Mouse (Mus musculus) hindbrain, embryonic 11.5 days (tissue): ENCODE measurements around the gene Itpkb. TPM values are rescaled to one million over a fixed set of nuclear protein-coding genes. Genes with fewer than 3 reads are reported as not detected.

Source experiments
- ATAC-seq: fragments of 200-750 bp; cut with Nextera tagmentation; 2 replicates; pipeline ENCODE4 v1.8.0; 2017; ENCODE audit warnings: mild to moderate bottlenecking, moderate TSS enrichment, moderate library complexity; ENCODE audit not compliant: low FRiP score
- DNase-seq: peaks from one replicate; pipeline ENCODE4 v3.0.0-alpha.2; 2015; ENCODE audit warnings: low spot score
- H3K27ac ChIP-seq: fragments of 300-500 bp; sonication (generic); 2 replicates; pipeline ENCODE4 v1.5.1; 2014; ENCODE audit warnings: mild to moderate bottlenecking, low read depth, low read length
- H3K27me3 ChIP-seq: fragments of 300-500 bp; sonication (generic); 2 replicates; pipeline ENCODE4 v1.6.1; 2014; ENCODE audit warnings: mild to moderate bottlenecking, low read length, moderate library complexity, mixed read lengths; ENCODE audit not compliant: control insufficient read depth, insufficient read depth
- H3K36me3 ChIP-seq: fragments of 300-500 bp; sonication (generic); 2 replicates; pipeline ENCODE4 v1.6.1; 2014; ENCODE audit warnings: mild to moderate bottlenecking, low read length, moderate library complexity, mixed read lengths; ENCODE audit not compliant: control insufficient read depth, insufficient read depth
- H3K4me1 ChIP-seq: fragments of 300-500 bp; sonication (generic); replicated peaks from 2 replicates; pipeline ENCODE4 v1.6.1; 2014; ENCODE audit warnings: low read length, mixed read lengths; ENCODE audit not compliant: control insufficient read depth, insufficient read depth
- H3K4me2 ChIP-seq: fragments of 300-500 bp; sonication (generic); replicated peaks from 2 replicates; pipeline ENCODE4 v1.6.1; 2014; ENCODE audit warnings: mild to moderate bottlenecking, low read depth, low read length
- H3K4me3 ChIP-seq: fragments of 300-500 bp; sonication (generic); 2 replicates; pipeline ENCODE4 v1.5.1; 2014; ENCODE audit warnings: low read depth, low read length
- H3K9ac ChIP-seq: fragments of 300-500 bp; sonication (generic); 2 replicates; pipeline ENCODE4 v1.6.1; 2014; ENCODE audit warnings: low read depth, low read length
- H3K9me3 ChIP-seq: fragments of 300-500 bp; sonication (generic); 2 replicates; pipeline ENCODE4 v1.6.1; 2016; ENCODE audit warnings: low read length; ENCODE audit not compliant: control insufficient read depth
- WGBS: fragments of 180-500 bp; shearing (Covaris S2); extraction: QIAGEN DNeasy Blood & Tissue Kit; methylation state at CpG from one replicate; pipeline ENCODE4 v1.1.7; 2014; 5-methylcytosine and 5-hydroxymethylcytosine counted together
- polyA plus RNA-seq: library from polyadenylated mRNA; unstranded; fragments of >200 nt; fragmentation: Nextera tagmentation; extraction: Ambion mirVana; gene quantifications from 2 replicates; pipeline ENCODE4 v1.2.1, GENCODE M21; 2014

Gene Itpkb
- polyA plus RNA-seq, 1 experiment from 2014 or later = 4.3 TPM

DNA sequence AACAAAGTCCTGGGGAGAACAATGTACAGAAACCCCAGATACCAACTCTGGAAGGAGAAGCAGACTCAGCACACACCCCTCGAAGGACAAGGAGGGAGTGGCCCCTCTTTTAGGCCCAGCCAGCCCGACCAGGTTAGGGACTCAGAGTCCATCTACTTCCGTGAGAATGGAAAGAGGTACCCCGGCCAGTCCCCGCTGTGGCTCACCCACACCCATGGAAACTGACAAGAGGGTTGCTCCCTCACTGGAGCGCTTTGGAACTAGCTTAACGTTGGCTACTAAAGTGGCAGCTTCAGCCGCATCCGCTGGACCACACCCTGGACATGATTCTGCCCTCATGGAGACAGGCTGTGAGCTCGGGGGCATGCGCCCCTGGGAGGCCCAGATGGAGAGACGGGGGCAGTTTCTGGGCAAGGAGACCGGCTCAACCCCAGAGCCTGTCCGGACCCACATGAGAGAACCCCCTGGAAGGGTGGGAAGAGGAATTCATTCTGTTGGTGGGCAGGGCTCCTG, 2.7 kb downstream of the Itpkb start:
- peak overlapping the region; percentile 46 for H3K4me3 ChIP-seq
- H3K9me3 ChIP-seq = no peaks in the 10 kb centered on the region
- H3K27me3 ChIP-seq = peaks cover 14% of the 10 kb centered on the region
- peaks cover 10% of the 10 kb centered on the region; the same call in 1 of the 2 replicates for H3K4me1 ChIP-seq
- H3K9ac ChIP-seq = no peak overlapping the region
- no peaks in the 10 kb centered on the region for H3K36me3 ChIP-seq
- 21% methylated on average over 14 of the region's 14 CpGs for WGBS
- no peak for ATAC-seq
- H3K4me2 ChIP-seq = peak overlapping the region; percentile 90
- DNase-seq = no peak
- no peak overlapping the region for H3K27ac ChIP-seq

DNA sequence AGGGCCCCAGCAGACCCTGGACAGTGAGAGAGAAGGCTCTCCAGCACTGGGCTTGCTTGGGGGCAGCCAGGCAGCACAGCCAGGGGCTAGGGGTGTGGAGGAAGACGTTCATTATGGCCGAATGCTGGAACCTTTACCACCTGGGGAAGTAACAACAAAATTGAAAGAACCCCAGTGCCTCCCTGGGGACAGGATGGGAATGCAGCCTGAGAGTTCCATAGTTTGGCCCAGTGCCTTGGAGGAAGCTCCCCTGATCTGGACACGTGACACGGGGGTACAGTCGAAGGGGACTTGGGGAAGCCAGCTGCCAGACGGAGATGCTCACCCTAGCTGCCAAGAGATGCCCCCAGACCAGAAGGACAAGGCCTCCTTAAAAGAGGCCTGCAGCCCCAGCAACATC, 3.3 kb downstream of the Itpkb start:
- H3K9me3 ChIP-seq = no peaks in the 10 kb centered on the region
- H3K4me3 ChIP-seq = no peak overlapping the region; the same call in 1 of the 2 replicates
- peak overlapping the region; percentile 90; the same call in 1 of the 2 replicates for H3K4me2 ChIP-seq
- no peak overlapping the region for H3K27ac ChIP-seq
- ATAC-seq (no peak), DNase-seq (no peak)
- peaks cover 10% of the 10 kb centered on the region; the same call in 1 of the 2 replicates for H3K4me1 ChIP-seq
- WGBS = 27% methylated on average over 6 of the region's 6 CpGs
- H3K36me3 ChIP-seq = no peaks in the 10 kb centered on the region
- peaks cover 14% of the 10 kb centered on the region for H3K27me3 ChIP-seq
- no peak overlapping the region for H3K9ac ChIP-seq

DNA sequence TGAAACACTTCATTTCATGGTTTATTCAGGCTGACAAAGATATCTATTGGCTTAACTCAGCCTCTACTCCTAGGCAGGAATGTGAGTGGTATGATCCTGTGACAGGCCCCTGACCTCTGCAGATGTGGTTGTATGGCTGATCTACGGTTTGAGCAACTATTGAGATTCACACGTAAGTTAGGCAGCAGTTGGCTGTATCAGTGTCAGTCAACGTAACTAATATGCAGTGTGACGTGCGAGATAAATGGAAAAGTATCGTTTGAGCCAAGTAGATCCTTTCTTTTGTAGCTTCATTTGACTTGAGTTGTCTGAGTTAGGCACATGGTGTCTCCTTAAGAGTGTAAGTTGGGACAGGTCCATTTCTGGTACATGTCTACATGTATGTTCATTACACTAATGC, 4.3 kb downstream of the Itpkb start:
- peaks cover 10% of the 10 kb centered on the region; the same call in 1 of the 2 replicates for H3K4me1 ChIP-seq
- no peaks in the 10 kb centered on the region for H3K36me3 ChIP-seq
- peaks cover 14% of the 10 kb centered on the region for H3K27me3 ChIP-seq
- no peaks in the 10 kb centered on the region for H3K9me3 ChIP-seq
- ATAC-seq (no peak), DNase-seq (no peak)
- no peak overlapping the region for H3K4me3 ChIP-seq
- H3K9ac ChIP-seq = no peak overlapping the region
- WGBS = 80% methylated on average over 6 of the region's 6 CpGs
- H3K27ac ChIP-seq = no peak overlapping the region
- no peak overlapping the region for H3K4me2 ChIP-seq

DNA sequence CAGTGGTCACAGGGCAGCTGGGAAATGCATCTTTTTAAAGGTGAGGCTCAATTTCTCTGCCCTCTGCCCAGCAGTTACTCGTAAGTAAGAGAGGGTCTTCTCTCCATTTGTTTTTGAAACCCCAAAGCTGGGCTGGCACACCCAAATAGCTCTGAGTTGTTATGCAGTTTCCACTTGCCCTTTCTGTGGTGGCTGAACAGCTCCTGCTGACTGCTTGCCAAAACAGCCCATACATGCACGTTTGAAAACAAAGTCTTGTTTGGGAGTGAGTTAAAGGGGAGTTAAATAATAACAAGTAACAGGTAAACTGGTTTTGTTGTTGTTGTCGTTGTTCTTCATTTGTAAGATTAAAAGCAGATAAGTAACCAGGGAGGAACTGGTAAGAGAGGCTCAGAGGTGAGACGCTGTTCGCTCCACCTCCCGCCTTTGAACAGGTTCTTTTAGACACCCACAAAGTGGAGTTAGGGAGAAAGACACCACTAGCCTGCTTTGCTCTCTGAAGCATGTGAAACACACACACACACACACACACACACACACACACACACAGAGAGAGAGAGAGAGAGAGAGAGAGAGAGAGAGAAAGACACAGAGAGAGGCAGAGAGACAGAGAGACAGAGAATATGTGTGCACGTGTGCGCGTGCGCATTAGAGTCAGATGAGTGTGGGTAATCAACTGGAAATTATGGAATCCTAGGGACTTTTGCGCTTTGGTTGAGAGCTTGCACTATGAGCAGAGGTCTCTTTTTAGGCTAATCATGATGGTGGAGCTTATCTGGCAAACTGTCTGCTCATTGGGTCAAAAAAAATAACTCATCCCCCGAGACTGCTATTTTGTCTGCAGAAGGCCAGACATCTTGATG, 5.5 kb downstream of the Itpkb start:
- H3K4me1 ChIP-seq = peaks cover 10% of the 10 kb centered on the region; the same call in 1 of the 2 replicates
- H3K4me2 ChIP-seq = no peak overlapping the region

DNA sequence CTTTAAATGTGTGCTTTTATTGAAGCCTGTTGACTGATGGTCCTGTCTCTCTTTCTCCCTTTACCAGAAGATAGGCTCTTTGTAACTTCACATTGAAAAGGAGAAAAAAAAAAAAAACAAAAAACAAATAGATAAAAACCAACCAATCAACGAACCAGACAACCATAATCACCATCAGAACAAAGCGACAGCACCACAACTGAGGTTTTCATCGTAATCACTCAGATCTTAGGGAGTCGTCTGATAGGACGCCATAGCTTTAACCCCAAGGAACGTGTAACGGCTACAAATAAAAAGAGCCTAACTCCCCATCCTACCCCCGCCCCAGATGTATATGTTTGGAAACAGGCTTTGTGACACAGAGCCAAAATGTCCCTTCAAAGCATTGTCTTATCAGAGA, 8.1 kb downstream of the Itpkb start:
- Histone ChIP-seq H3K9ac (no peak overlapping the region), H3K4me3 (no peak overlapping the region), H3K9me3 (no peaks in the 10 kb centered on the region), H3K36me3 (no peaks in the 10 kb centered on the region), H3K27me3 (peaks cover 7% of the 10 kb centered on the region), H3K4me2 (no peak overlapping the region), H3K4me1 (0 out of 2 replicates have a peak, but pooled peaks cover 3% of the 10 kb centered on the region), H3K27ac (no peak overlapping the region)
- ATAC-seq = no peak
- WGBS = 81% methylated on average over 8 of the region's 8 CpGs
- DNase-seq = no peak

More for the DNA sequence above, 5.5 kb downstream of the Itpkb start:
- no peak overlapping the region for H3K4me3 ChIP-seq
- H3K9ac ChIP-seq = no peak overlapping the region
- no peak overlapping the region for H3K27ac ChIP-seq
- DNase-seq (no peak), ATAC-seq (no peak)
- H3K36me3 ChIP-seq = no peaks in the 10 kb centered on the region
- 82% methylated on average over 12 of the region's 12 CpGs for WGBS
- H3K27me3 ChIP-seq = peaks cover 14% of the 10 kb centered on the region
- H3K9me3 ChIP-seq = no peaks in the 10 kb centered on the region

DNA sequence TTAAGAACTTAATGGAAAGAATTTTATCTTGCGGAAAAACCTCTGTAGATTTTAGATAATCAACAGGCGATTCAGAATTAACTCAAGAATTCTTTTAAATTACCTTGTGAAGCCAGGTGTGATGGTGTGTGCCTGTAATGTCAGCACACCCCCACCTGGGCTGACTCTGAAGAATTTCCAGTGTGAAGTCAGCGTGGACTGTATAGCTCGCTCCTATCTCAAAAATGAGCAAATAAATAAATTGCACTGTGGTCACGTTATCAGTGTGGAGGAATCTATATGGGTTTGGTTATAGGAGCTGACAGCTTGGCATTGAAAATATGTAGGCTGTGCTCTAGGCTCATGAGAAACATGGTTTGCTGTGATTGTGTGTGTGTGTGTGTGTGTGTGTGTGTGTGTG, 8.9 kb downstream of the Itpkb start:
- H3K27ac ChIP-seq = no peak overlapping the region
- 0 out of 2 replicates have a peak, but pooled peaks cover under 1% of the 10 kb centered on the region for H3K27me3 ChIP-seq
- H3K4me1 ChIP-seq = 0 out of 2 replicates have a peak, but pooled peaks cover 3% of the 10 kb centered on the region
- 91% methylated on average over 5 of the region's 5 CpGs for WGBS
- H3K9me3 ChIP-seq = no peaks in the 10 kb centered on the region
- no peak for ATAC-seq
- no peaks in the 10 kb centered on the region for H3K36me3 ChIP-seq
- H3K4me3 ChIP-seq = no peak overlapping the region
- no peak for DNase-seq
- no peak overlapping the region for H3K4me2 ChIP-seq
- no peak overlapping the region for H3K9ac ChIP-seq

DNA sequence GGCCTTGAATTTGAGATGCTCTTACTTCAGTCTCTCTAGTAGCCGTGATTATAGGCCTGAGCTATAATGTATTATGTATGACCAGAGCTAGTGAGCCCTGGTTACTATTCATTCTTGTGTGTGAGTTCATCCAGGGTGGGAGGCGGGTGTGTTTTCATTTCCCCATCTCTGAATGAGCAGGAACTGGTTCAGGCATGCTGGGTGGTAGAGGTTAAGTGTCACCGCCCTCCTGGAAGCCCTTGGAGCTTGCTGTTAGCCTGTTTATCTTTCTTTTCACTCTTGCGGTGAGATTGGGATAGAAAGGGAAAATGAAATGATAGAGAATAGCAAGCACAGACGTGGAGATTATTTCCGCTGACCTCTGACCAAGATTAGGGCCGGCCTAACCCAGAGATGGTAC, 12.7 kb downstream of the Itpkb start:
- no peak for ATAC-seq
- WGBS = 76% methylated on average over 7 of the region's 7 CpGs

DNA sequence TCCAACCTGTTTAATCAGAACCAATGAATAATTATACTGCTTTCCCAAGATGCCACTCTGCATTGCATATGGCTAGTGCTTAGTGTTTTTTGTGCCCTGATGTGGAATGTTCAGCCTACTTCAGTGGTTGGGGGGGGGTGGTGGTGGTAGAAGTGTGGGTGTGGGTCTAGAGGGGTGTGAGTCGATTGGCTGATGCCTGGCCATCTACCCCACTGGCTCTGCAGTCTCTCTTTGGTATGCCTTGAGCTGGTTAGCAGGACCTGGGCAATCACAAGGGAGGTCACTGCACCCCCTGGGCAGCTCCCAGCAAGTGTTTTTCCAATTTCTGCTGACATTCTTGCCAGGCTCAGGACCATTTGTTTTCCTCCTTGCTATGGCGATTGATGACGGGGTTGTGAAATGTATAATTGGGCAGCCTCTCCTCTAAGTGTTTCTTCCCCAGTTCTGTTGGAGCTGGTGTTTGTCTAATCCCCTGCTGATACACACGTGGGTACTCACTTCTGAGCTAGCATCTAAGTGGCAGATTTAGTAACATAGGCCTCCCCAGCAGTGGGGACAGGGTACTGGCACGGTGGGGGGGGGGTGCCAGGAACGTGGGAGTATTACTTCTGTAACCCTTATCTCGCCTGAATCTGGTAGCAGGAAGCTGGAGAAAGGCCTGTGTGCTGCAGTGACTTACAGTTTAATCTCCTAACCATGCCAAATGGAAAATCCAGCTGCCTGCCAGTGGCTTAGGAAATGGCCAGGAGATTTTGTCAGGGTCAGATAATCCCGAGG, 13.3 kb downstream of the Itpkb start:
- H3K9me3 ChIP-seq = no peaks in the 10 kb centered on the region
- H3K27ac ChIP-seq = no peak overlapping the region
- no peaks in the 10 kb centered on the region for H3K27me3 ChIP-seq
- no peak overlapping the region for H3K4me3 ChIP-seq
- WGBS = 49% methylated on average over 8 of the region's 8 CpGs
- DNase-seq = no peak
- no peak overlapping the region for H3K4me2 ChIP-seq
- H3K4me1 ChIP-seq = no peaks in the 10 kb centered on the region
- no peak overlapping the region for H3K9ac ChIP-seq
- no peaks in the 10 kb centered on the region for H3K36me3 ChIP-seq
- no peak for ATAC-seq

More for the DNA sequence above, 12.7 kb downstream of the Itpkb start:
- Histone ChIP-seq H3K4me1 (no peaks in the 10 kb centered on the region), H3K36me3 (no peaks in the 10 kb centered on the region), H3K9me3 (no peaks in the 10 kb centered on the region), H3K9ac (no peak overlapping the region), H3K27ac (no peak overlapping the region), H3K4me2 (no peak overlapping the region), H3K4me3 (no peak overlapping the region), H3K27me3 (no peaks in the 10 kb centered on the region)
- DNase-seq = no peak
